Mouse (Mus musculus): ENCODE data around the gene Fbn1. TPM values are rescaled to one million over a fixed set of nuclear protein-coding genes. Genes with fewer than 3 reads are reported as not detected.

Gene Fbn1
- polyA plus RNA-seq, 1 experiment from 2014 or later, result 18.6 TPM

DNA sequence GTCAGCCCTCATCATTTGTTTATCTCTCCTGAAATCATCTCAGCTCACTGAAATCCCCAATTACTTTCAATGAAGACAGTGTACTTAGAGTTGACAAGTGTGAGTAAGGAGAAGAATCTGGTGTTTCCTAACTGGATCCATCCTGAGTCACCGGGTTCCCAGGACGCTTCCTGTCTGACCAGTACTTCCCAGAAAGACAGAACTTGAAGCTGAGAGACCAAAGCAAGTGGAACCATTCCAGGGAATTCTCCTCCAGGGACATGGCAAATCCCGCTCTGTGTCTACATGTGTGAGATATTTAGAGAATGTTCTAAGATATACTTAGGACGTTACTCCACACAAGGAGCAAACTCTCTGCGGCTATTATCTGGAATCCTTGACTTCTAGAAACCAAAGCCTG is 158.6 kb downstream of the Fbn1 start:
- Histone ChIP-seq H3K4me3 (no peak overlapping the region), H3K9ac (no peak overlapping the region), H3K4me2 (replicated peaks) (no peak overlapping the region), H3K36me3 (peaks cover 71% of the 10 kb centered on the region), H3K4me1 (no peaks in the 10 kb centered on the region), H3K27me3 (no peaks in the 10 kb centered on the region), H3K9me3 (no peaks in the 10 kb centered on the region), H3K27ac (no peak overlapping the region)
- 85% methylated on average over 5 of the region's 5 CpGs for WGBS
- ATAC-seq (ENCODE audit: low FRiP score, low read depth), result no peak

DNA sequence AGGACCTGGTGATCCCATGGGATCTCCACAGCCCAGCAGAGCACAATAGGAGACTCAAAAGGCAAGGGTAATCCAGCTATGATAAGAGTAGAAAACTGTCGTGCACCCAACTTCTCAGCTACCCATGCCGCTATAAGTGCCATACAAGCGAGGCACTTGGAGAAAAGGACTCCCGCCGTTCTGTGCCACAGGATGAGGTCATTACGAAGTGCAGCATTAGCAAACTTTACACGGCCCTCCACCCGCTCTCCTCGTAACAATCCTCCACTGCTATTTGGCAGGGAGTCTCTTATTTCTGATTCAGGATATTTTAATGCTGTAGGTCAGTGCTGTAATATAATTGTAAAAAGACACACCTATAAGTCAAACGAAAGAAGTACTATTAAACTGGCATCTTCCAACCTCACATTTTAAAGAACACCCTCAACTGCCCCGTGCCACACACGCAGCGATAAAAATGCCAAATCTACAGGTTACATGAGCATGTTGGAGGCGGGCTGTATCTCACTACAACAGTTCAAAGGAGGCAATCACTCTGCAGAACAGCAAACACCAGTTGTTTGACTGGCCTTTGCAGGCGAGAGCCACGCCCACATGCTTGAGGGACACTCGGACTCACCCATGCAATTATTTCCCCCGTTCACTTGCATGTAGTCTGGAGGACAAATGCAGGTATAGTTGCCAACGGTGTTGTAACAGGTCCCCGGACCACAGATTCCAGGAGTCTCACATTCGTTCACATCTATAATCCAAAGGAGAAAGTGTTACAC is 165.4 kb downstream of the Fbn1 start:
- H3K9me3 ChIP-seq, result no peaks in the 10 kb centered on the region
- H3K27ac ChIP-seq, result no peak overlapping the region
- H3K27me3 ChIP-seq, result no peaks in the 10 kb centered on the region
- WGBS, result 86% methylated on average over 21 of the region's 21 CpGs
- peaks cover 89% of the 10 kb centered on the region for H3K36me3 ChIP-seq
- no peak overlapping the region for H3K4me3 ChIP-seq
- no peaks in the 10 kb centered on the region for H3K4me1 ChIP-seq
- no peak for ATAC-seq (ENCODE audit: low FRiP score, low read depth)
- H3K9ac ChIP-seq, result no peak overlapping the region
- no peak overlapping the region for H3K4me2 ChIP-seq (replicated peaks)

DNA sequence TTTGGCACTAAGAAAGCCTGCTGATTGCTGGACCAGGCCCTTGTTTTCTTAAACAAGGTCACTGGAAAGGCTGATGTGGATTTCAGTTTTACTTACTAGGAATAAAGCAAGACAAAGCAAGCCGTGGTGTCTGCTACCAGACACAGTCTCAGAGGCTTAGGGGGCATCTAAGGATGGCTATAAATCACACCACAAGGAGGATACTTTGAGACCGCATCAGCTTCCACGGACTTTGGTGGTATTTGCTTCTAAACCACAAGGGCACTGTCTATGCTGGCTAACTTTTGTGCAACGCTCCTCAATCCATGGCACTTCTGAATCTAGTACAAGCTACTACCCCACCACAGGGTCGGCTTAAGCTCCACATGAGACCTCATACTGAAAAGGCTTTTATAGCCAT is 167.4 kb downstream of the Fbn1 start:
- Histone ChIP-seq H3K4me1 (no peaks in the 10 kb centered on the region), H3K4me2 (replicated peaks) (no peak overlapping the region), H3K36me3 (peaks cover 91% of the 10 kb centered on the region), H3K9ac (no peak overlapping the region), H3K27me3 (no peaks in the 10 kb centered on the region), H3K4me3 (no peak overlapping the region), H3K9me3 (no peaks in the 10 kb centered on the region), H3K27ac (no peak overlapping the region)
- 75% methylated on average over 5 of the region's 5 CpGs for WGBS
- ATAC-seq (ENCODE audit: low FRiP score, low read depth), result no peak

DNA sequence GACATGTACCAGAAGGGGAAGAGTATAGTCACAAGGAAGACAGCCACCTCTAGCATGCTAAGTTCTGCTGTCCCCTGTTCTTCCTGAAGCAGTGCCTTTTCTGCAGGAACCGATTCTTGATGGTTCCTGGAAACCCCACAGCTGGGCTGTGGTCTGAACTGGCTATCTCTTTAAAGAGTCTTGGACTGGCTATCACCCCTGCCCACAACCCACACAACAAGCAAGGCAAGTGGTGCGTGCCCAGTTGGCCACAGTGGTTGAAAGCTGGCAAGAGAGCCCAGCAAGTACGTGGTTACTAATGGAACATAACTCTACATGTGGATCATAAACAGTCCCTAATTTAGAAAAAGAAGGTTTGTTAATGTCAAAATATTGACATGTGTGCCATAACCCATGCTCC is 170.6 kb downstream of the Fbn1 start:
- H3K36me3 ChIP-seq, result peaks cover 81% of the 10 kb centered on the region
- ATAC-seq (ENCODE audit: low FRiP score, low read depth), result no peak
- no peaks in the 10 kb centered on the region for H3K4me1 ChIP-seq
- H3K9me3 ChIP-seq, result no peaks in the 10 kb centered on the region
- H3K27ac ChIP-seq, result no peak overlapping the region
- no peak overlapping the region for H3K4me3 ChIP-seq
- no peak overlapping the region for H3K4me2 ChIP-seq (replicated peaks)
- H3K9ac ChIP-seq, result no peak overlapping the region
- WGBS, result 81% methylated on average over 3 of the region's 3 CpGs
- H3K27me3 ChIP-seq, result no peaks in the 10 kb centered on the region

DNA sequence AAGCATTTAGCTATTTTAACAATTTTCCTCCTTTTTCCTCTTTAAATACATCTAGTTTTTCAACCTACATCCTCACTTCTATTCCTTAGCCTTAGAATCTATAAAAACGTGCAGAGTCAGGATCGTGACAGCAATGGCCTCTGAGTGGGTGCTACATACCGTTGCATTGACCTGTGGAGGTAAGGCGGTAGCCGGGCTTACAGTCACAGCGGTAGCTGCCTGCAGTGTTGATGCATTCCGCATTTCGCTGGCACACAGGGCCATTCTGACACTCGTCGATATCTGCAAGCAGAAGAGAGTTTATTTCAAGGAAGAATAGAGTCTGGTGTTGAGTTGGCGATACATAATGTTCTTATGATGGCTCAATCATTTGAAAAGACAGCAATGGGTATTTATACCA is 172.6 kb downstream of the Fbn1 start:
- H3K4me1 ChIP-seq, result no peaks in the 10 kb centered on the region
- 94% methylated on average over 11 of the region's 11 CpGs for WGBS
- H3K27ac ChIP-seq, result no peak overlapping the region
- no peaks in the 10 kb centered on the region for H3K27me3 ChIP-seq
- no peak overlapping the region for H3K4me2 ChIP-seq (replicated peaks)
- no peaks in the 10 kb centered on the region for H3K9me3 ChIP-seq
- ATAC-seq (ENCODE audit: low FRiP score, low read depth), result no peak
- peaks cover 81% of the 10 kb centered on the region for H3K36me3 ChIP-seq
- no peak overlapping the region for H3K4me3 ChIP-seq
- H3K9ac ChIP-seq, result no peak overlapping the region

DNA sequence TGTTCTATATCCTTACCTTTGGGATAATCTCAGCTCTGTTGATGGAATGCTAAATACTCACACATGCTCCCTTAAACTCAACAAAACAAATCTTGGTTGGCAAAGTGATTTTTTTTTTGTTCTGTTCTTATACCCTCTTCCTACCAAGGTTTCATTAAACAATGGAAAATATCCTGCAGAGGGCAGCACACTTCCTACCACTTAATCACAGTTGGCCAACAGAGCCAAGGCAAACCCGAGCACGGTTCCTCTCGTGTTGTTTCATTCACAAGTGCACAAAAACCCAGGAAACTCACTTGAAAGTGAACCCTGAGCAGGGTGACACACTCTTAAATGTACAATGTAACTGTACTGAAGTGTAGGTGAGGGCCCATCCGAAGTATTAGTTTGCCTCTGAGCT is 173.6 kb downstream of the Fbn1 start:
- Histone ChIP-seq H3K9me3 (no peaks in the 10 kb centered on the region), H3K27me3 (no peaks in the 10 kb centered on the region), H3K9ac (no peak overlapping the region), H3K4me1 (no peaks in the 10 kb centered on the region), H3K4me2 (replicated peaks) (no peak overlapping the region), H3K27ac (no peak overlapping the region), H3K4me3 (no peak overlapping the region), H3K36me3 (peaks cover 75% of the 10 kb centered on the region)
- whole genome bisulfite sequencing, result 77% methylated on average over 4 of the region's 4 CpGs
- ATAC-seq (ENCODE audit: low FRiP score, low read depth), result no peak

DNA sequence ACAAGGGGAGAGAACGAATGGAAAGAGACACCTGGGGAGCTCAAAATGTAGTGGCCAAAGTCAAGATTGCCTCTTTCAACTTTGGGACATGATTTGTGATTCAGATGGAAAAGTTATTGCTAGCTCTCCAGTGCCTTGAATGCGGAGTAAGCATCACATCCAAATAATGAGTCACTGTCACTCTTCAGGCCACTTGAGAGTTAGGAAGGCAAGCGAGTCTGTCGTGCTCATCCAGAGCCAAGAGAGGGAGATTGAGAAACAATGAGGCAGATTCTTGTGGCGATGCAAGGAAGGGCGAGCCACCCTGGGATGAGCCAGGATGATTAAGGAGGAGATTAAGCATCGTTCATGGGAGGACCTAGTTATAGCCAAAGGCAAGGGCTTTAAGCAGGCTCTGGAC is 176.2 kb downstream of the Fbn1 start:
- 90% methylated on average over 7 of the region's 7 CpGs for WGBS
- Histone ChIP-seq H3K4me3 (no peak overlapping the region), H3K27ac (no peak overlapping the region), H3K4me1 (no peaks in the 10 kb centered on the region), H3K9me3 (no peaks in the 10 kb centered on the region), H3K36me3 (peaks cover 66% of the 10 kb centered on the region), H3K9ac (no peak overlapping the region), H3K27me3 (no peaks in the 10 kb centered on the region), H3K4me2 (replicated peaks) (no peak overlapping the region)
- no peak for ATAC-seq (ENCODE audit: low FRiP score, low read depth)

DNA sequence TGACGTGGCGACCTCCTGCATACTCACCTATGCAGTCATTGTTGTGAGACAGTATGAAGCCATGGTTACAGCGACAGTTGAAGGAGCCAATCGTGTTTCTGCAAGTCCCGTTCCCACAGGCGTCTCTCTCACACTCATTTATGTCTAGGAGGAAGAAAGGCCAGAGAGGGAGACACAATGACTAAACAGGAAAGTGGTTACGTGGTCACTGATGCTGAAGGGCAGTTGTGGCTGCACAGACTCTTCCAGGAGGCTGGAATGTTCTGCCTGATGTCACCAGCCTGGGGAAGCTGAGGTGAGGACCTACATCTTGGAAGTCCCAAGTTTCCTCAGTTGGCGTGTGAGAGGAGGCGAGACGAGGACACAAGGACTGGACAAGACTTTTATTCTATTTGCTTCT is 177.3 kb downstream of the Fbn1 start:
- no peaks in the 10 kb centered on the region for H3K27me3 ChIP-seq
- no peaks in the 10 kb centered on the region for H3K4me1 ChIP-seq
- H3K4me2 ChIP-seq (replicated peaks), result no peak overlapping the region
- H3K4me3 ChIP-seq, result no peak overlapping the region
- 95% methylated on average over 10 of the region's 10 CpGs for WGBS
- no peak overlapping the region for H3K27ac ChIP-seq
- H3K9me3 ChIP-seq, result no peaks in the 10 kb centered on the region
- no peak for ATAC-seq (ENCODE audit: low FRiP score, low read depth)
- H3K36me3 ChIP-seq, result peaks cover 56% of the 10 kb centered on the region
- H3K9ac ChIP-seq, result no peak overlapping the region

DNA sequence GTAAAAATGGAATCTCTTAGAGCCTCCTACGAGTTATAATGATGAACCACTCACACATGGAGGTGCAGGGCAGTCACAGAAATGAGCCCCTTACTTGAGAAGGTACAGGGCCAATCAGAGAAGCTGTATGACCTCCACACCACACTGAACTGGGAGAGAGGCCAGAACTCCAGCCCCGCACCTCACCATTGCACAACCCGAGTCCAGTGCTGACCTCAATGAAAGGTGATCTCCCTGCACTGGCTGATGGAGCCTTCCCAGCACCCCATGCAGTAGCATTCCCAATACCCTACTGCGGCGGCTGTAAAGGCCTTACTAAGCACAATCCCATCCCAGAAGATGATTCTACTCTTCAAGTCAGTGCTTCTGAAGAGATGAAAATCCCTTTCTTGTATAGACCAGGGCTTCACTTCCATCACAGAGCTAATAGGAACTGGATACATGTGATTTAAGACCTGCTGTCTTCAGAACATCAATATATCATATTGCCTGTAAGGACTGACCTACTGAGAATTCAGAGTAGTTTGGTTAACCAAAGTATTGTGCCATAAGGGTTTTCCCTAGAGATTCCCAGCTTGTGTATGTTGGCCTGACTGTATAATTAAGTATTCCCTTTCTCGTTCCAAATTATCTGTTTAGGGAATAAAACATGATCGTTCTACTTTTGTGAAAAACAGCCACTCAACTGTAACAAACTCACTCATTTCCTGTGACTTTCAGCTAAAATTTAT is 182.5 kb downstream of the Fbn1 start:
- no peak for ATAC-seq (ENCODE audit: low FRiP score, low read depth)
- H3K4me3 ChIP-seq, result no peak overlapping the region
- no peak overlapping the region for H3K4me2 ChIP-seq (replicated peaks)
- H3K9ac ChIP-seq, result no peak overlapping the region
- H3K9me3 ChIP-seq, result no peaks in the 10 kb centered on the region
- no peaks in the 10 kb centered on the region for H3K27me3 ChIP-seq
- no peaks in the 10 kb centered on the region for H3K4me1 ChIP-seq
- H3K36me3 ChIP-seq, result peaks cover 58% of the 10 kb centered on the region
- 73% methylated on average over 7 of the region's 7 CpGs for WGBS
- no peak overlapping the region for H3K27ac ChIP-seq

DNA sequence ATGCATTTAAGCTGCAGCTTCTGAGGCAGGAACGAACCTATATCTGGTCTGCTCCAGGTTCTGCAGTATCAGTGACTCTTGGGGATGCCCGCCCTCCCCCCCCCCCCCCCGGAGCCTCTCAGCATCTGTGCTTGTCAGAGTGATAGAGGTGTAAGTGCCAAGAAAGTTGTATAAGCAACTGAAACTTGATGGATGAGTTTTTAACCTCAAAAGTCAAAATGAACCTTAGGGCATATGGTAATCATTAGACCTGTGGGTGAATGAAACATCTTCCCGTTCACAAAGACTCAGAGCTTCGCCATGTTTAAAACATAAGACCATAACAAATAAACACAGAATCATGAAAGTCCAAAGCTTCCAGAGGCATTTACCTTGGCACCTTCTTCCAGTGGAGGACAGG is 183.3 kb downstream of the Fbn1 start:
- WGBS, result 45% methylated on average over 5 of the region's 5 CpGs
- H3K4me2 ChIP-seq (replicated peaks), result no peak overlapping the region
- no peaks in the 10 kb centered on the region for H3K27me3 ChIP-seq
- no peaks in the 10 kb centered on the region for H3K4me1 ChIP-seq
- no peak for ATAC-seq (ENCODE audit: low FRiP score, low read depth)
- H3K9ac ChIP-seq, result no peak overlapping the region
- no peak overlapping the region for H3K4me3 ChIP-seq
- H3K36me3 ChIP-seq, result peaks cover 62% of the 10 kb centered on the region
- H3K27ac ChIP-seq, result no peak overlapping the region
- H3K9me3 ChIP-seq, result no peaks in the 10 kb centered on the region

DNA sequence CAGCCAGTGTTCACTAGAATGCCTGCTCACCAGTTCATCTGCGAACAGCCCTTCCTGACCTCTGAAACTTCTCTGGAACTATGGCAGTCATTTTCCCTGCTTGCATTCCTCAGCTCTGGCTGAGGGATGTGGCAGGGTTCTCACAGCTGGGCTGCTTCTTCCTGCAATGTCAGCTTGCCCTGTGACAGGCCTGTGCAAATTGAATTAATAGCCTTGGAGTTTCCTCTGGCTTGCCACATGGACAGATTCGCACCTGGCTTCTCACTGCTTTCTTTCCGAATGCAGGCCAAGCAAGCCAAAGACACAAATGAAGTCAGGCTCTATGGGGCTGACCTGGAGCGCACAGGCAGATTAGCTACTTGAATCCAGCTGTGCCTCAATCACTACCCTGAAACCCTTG is 184.4 kb downstream of the Fbn1 start:
- Histone ChIP-seq H3K4me1 (no peaks in the 10 kb centered on the region), H3K9me3 (no peaks in the 10 kb centered on the region), H3K36me3 (peaks cover 69% of the 10 kb centered on the region), H3K4me3 (no peak overlapping the region), H3K27me3 (no peaks in the 10 kb centered on the region), H3K27ac (no peak overlapping the region), H3K4me2 (replicated peaks) (no peak overlapping the region), H3K9ac (no peak overlapping the region)
- no peak for ATAC-seq (ENCODE audit: low FRiP score, low read depth)
- WGBS, result 57% methylated on average over 4 of the region's 4 CpGs

DNA sequence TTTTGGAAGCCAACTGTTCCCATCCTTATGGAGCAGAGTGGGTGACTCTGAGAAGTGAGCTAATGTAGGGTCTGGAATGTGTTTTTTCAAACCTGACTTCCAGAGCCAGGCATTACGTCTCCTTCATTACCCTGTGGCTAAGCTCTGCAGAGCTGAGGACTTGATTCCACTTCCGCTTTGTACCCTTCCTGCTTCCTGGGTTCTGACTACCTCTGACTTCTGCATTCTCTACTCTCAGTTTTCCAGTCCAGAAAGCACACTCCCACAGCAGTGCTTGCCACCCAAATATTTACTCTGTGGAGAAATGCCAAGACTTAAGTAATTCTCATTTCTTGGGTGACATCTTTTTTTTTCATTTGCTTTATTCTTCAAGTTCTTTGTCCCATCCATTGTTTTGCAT is 185.2 kb downstream of the Fbn1 start:
- no peak overlapping the region for H3K9ac ChIP-seq
- H3K9me3 ChIP-seq, result no peaks in the 10 kb centered on the region
- no peak overlapping the region for H3K27ac ChIP-seq
- H3K4me1 ChIP-seq, result no peaks in the 10 kb centered on the region
- H3K4me3 ChIP-seq, result no peak overlapping the region
- ATAC-seq (ENCODE audit: low FRiP score, low read depth), result no peak
- H3K4me2 ChIP-seq (replicated peaks), result no peak overlapping the region
- H3K27me3 ChIP-seq, result no peaks in the 10 kb centered on the region
- 72% methylated on average over 2 of the region's 2 CpGs for WGBS
- H3K36me3 ChIP-seq, result peaks cover 70% of the 10 kb centered on the region

DNA sequence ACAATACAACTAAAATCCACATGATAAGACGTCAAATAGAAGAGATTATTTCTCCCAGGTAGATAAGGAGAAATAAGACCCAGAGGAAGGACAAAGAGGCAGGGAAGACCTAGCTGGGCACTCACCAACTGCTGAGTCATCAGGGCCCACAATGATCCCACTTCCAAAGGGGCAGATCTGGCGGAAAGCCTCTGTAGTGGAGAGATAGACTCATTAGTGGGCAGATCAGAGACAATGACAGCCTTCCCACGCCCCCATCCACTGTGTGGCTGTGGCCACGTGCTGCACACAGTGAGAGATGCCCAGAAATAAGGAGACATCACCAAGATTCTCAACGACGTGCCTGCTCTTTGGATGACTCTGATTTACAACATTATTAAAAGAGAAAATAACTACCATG is 186.7 kb downstream of the Fbn1 start:
- peaks cover 79% of the 10 kb centered on the region for H3K36me3 ChIP-seq
- no peak overlapping the region for H3K9ac ChIP-seq
- H3K27me3 ChIP-seq, result no peaks in the 10 kb centered on the region
- no peaks in the 10 kb centered on the region for H3K4me1 ChIP-seq
- H3K27ac ChIP-seq, result no peak overlapping the region
- WGBS, result 79% methylated on average over 6 of the region's 6 CpGs
- H3K4me2 ChIP-seq (replicated peaks), result no peak overlapping the region
- no peak overlapping the region for H3K4me3 ChIP-seq
- no peak for ATAC-seq (ENCODE audit: low FRiP score, low read depth)
- no peaks in the 10 kb centered on the region for H3K9me3 ChIP-seq

All from limb, embryonic 13.5 days (tissue).